Comparison of ENCODE assay signal across 8 mouse cellular contexts in genomic region chr5:144256541-144256870, GRCm38 (mm10). TPM values are rescaled to one million over a fixed set of nuclear protein-coding genes. Genes with fewer than 3 reads are reported as not detected.
DNase-seq lines count a peak whose midpoint lies in the region; ATAC-seq and TF ChIP-seq lines count a peak whose summit lies in the region.

No protein-coding gene starts in this region.

- DNase-seq in left cerebral cortex, adult 2 months (ENCODE audit: extremely low spot score in 1 of 2, low spot score in 2 of 2) = no peak
- no peak for DNase-seq in left cerebral cortex, adult 8-10 months (ENCODE audit: low spot score in 2 of 2)
- no peak for DNase-seq in embryonic facial prominence, embryonic 14.5 days (ENCODE audit: low spot score)
- no peak for DNase-seq in limb, embryonic 11.5 days (ENCODE audit: low spot score)
- DNase-seq in spleen, adult 12 weeks (ENCODE audit: low spot score) = no peak
- DNase-seq in cerebellum, postnatal 4 days (ENCODE audit: low spot score in 2 of 2) = no peak
- no peak for DNase-seq in retina, postnatal 1 day

- H3K4me1 ChIP-seq in embryonic facial prominence, embryonic 14.5 days (ENCODE audit: control insufficient read depth, insufficient read depth, low read length) = peaks cover 38% of the 10 kb centered on the region
- peaks cover 28% of the 10 kb centered on the region for H3K4me1 ChIP-seq in limb, embryonic 11.5 days (ENCODE audit: control insufficient read depth, insufficient read depth, low read length)
- peaks cover 60% of the 10 kb centered on the region for H3K4me1 ChIP-seq in neural tube, embryonic 13.5 days (replicated peaks)

- H3K27ac ChIP-seq in left cerebral cortex, adult 2 months = peak overlapping the region; percentile 87; the same call in 1 of the 2 replicates
- peak overlapping the region; percentile 86 for H3K27ac ChIP-seq in embryonic facial prominence, embryonic 14.5 days (replicated peaks; ENCODE audit: low read depth, low read length)
- peak overlapping the region; percentile 87 for H3K27ac ChIP-seq in limb, embryonic 11.5 days (replicated peaks; ENCODE audit: low read depth, low read length)
- peak overlapping the region; percentile 90 for H3K27ac ChIP-seq in neural tube, embryonic 13.5 days (replicated peaks)

- H3K36me3 ChIP-seq in embryonic facial prominence, embryonic 14.5 days (ENCODE audit: control insufficient read depth, insufficient read depth, low read length) = peaks cover 25% of the 10 kb centered on the region; the same call in 1 of the 2 replicates
- H3K36me3 ChIP-seq in limb, embryonic 11.5 days (ENCODE audit: control insufficient read depth, insufficient read depth, low read length) = no peaks in the 10 kb centered on the region; the same call in 1 of the 2 replicates
- peaks cover 22% of the 10 kb centered on the region for H3K36me3 ChIP-seq in neural tube, embryonic 13.5 days

- peak overlapping the region; percentile 64 for H3K4me2 ChIP-seq in embryonic facial prominence, embryonic 14.5 days (ENCODE audit: low read depth, low read length)
- H3K4me2 ChIP-seq in limb, embryonic 11.5 days (ENCODE audit: low read depth, severe bottlenecking) = peak overlapping the region; percentile 86
- peak overlapping the region; percentile 66 for H3K4me2 ChIP-seq in neural tube, embryonic 13.5 days

- peak overlapping the region; percentile 93 for H3K9ac ChIP-seq in embryonic facial prominence, embryonic 14.5 days (ENCODE audit: low read depth, low read length)
- peak overlapping the region; percentile 95 for H3K9ac ChIP-seq in limb, embryonic 11.5 days (ENCODE audit: low read length)
- H3K9ac ChIP-seq in neural tube, embryonic 13.5 days = peak overlapping the region; percentile 97

- intact Hi-C loops in left cerebral cortex, adult 2 months (cut with DNase I) = loop anchor here (5.0 kb wide), 1 partner anchor 34 kb away; the partner anchor contains the start of gene Tecpr1

- ATAC-seq in embryonic facial prominence, embryonic 14.5 days (ENCODE audit: low read depth) = no peak
- ATAC-seq in limb, embryonic 11.5 days (ENCODE audit: insufficient number of reproducible peaks, low FRiP score, low TSS enrichment, low read depth) = no peak
- no peak for ATAC-seq in neural tube, embryonic 13.5 days (ENCODE audit: low read depth)

- TF ChIP-seq CTCF in left cerebral cortex, adult 2 months (IDR thresholded peaks at IDR 0.05) = no peak

- 8% methylated on average over 7 of the region's 7 CpGs for WGBS in embryonic facial prominence, embryonic 14.5 days
- WGBS in limb, embryonic 11.5 days = 11% methylated on average over 7 of the region's 7 CpGs
- WGBS in neural tube, embryonic 13.5 days = 13% methylated on average over 7 of the region's 7 CpGs

- no peaks in the 10 kb centered on the region for H3K9me3 ChIP-seq in embryonic facial prominence, embryonic 14.5 days (ENCODE audit: control insufficient read depth, low read length)
- no peaks in the 10 kb centered on the region for H3K9me3 ChIP-seq in limb, embryonic 11.5 days (ENCODE audit: control insufficient read depth, low read length)
- no peaks in the 10 kb centered on the region for H3K9me3 ChIP-seq in neural tube, embryonic 13.5 days

- H3K4me3 ChIP-seq in left cerebral cortex, adult 2 months = peak overlapping the region; percentile 64
- H3K4me3 ChIP-seq in embryonic facial prominence, embryonic 14.5 days (ENCODE audit: low read depth, low read length) = peak overlapping the region; percentile 82
- H3K4me3 ChIP-seq in limb, embryonic 11.5 days (ENCODE audit: low read depth, low read length) = peak overlapping the region; percentile 98
- peak overlapping the region; percentile 98 for H3K4me3 ChIP-seq in neural tube, embryonic 13.5 days

- H3K27me3 ChIP-seq in embryonic facial prominence, embryonic 14.5 days (replicated peaks; ENCODE audit: control insufficient read depth, insufficient read depth, low read length) = no peaks in the 10 kb centered on the region
- no peaks in the 10 kb centered on the region for H3K27me3 ChIP-seq in limb, embryonic 11.5 days (ENCODE audit: control insufficient read depth, insufficient read depth, low read length)
- no peaks in the 10 kb centered on the region for H3K27me3 ChIP-seq in neural tube, embryonic 13.5 days

RNA-seq across cellular contexts. Expression of gene Bri3, which starts 12.3 kb away (rescaled TPM):
- 10 to 100 TPM; 65.5 to 72.7 TPM for total RNA-seq in left cerebral cortex, adult 2 months (2021)
- total RNA-seq in left cerebral cortex, adult 8-10 months (2022) = 10 to 100 TPM; 63.5 to 74.4 (median 72.5) TPM
- 96.3 and 99.8 TPM in 2 replicates for polyA plus RNA-seq in embryonic facial prominence, embryonic 14.5 days (2014; fragmentation: Nextera tagmentation; extraction: Ambion mirVana)
- 128 and 132 TPM in 2 replicates for polyA plus RNA-seq in limb, embryonic 11.5 days (2014; fragmentation: Nextera tagmentation; extraction: Ambion mirVana)
- 108 and 132 TPM in 2 replicates for polyA plus RNA-seq in neural tube, embryonic 13.5 days (2015; fragmentation: Nextera tagmentation; extraction: Ambion mirVana)

RNA-seq across cellular contexts. Expression of gene Tecpr1, which starts 33.1 kb away (rescaled TPM):
- 100 to 1,000 TPM in 1 of 2 experiments, 10 to 100 TPM in 1; 95.3 to 103 TPM for total RNA-seq in left cerebral cortex, adult 2 months (2021)
- total RNA-seq in left cerebral cortex, adult 8-10 months (2022) = 10 to 100 TPM; 88.3 to 96.5 (median 92.1) TPM
- polyA plus RNA-seq in embryonic facial prominence, embryonic 14.5 days (2014; fragmentation: Nextera tagmentation; extraction: Ambion mirVana) = 19.3 and 20.6 TPM in 2 replicates
- polyA plus RNA-seq in limb, embryonic 11.5 days (2014; fragmentation: Nextera tagmentation; extraction: Ambion mirVana) = 11.3 and 13.5 TPM in 2 replicates
- 41.5 TPM in 2 replicates for polyA plus RNA-seq in neural tube, embryonic 13.5 days (2015; fragmentation: Nextera tagmentation; extraction: Ambion mirVana)
